Mouse (Mus musculus) embryonic fibroblast, embryonic 13.5 days (primary cell): ENCODE data around the gene Alox5ap. TPM values are rescaled to one million over a fixed set of nuclear protein-coding genes. Genes with fewer than 3 reads are reported as not detected.
A peak's percentile ranks its signal among the peaks of the same experiment; 100 is the strongest.

ENCODE experiments used
- H3K27ac ChIP-seq: 2 replicates; pipeline ENCODE4 v1.5.1; 2012; ENCODE audit warnings: low read length, control low read depth, inconsistent platforms; ENCODE audit not compliant: insufficient read depth
- H3K4me1 ChIP-seq: 2 replicates; pipeline ENCODE4 v1.6.1; 2011; ENCODE audit warnings: low read length; ENCODE audit not compliant: control insufficient read depth, insufficient read depth
- H3K4me3 ChIP-seq: 2 replicates; pipeline ENCODE4 v1.5.1; 2011; ENCODE audit warnings: mild to moderate bottlenecking, control low read depth, low read length; ENCODE audit not compliant: insufficient read depth
- CTCF ChIP-seq: IDR thresholded peaks from 2 replicates; pipeline ENCODE4 v1.5.1; 2011; ENCODE audit warnings: mild to moderate bottlenecking, control low read depth, low read length, moderate library complexity, borderline replicate concordance; ENCODE audit not compliant: insufficient read depth
- POLR2A ChIP-seq: IDR thresholded peaks from 2 replicates; pipeline ENCODE4 v1.6.1; 2011; ENCODE audit warnings: low read depth, mild to moderate bottlenecking, control low read depth, low read length, moderate library complexity
- polyA plus RNA-seq: library from polyadenylated mRNA; stranded (reverse); fragments of >200 nt; gene quantifications from 2 replicates; pipeline ENCODE4 v1.2.4, GENCODE M21; 2011; ENCODE audit warnings: low read depth; ENCODE audit not compliant: missing spikeins, insufficient read length

Alox5ap gene
- polyA plus RNA-seq, 1 experiment, result 6.0 TPM

- no peak overlapping the region for H3K4me3 ChIP-seq
- H3K4me1 ChIP-seq, result no peaks in the 10 kb centered on the region
- no peak overlapping the region for H3K27ac ChIP-seq
- no peak for TF ChIP-seq POLR2A
- no peak for TF ChIP-seq CTCF
Measured at GRCm38 (mm10) chr5:149297464-149297863, 32.9 kb downstream of the Alox5ap start.

- TF ChIP-seq POLR2A, result no peak
- TF ChIP-seq CTCF, result no peak
- Histone ChIP-seq H3K27ac (peak overlapping the region; percentile 41; the same call in 1 of the 2 replicates), H3K4me1 (no peaks in the 10 kb centered on the region), H3K4me3 (no peak overlapping the region)
Measured at GRCm38 (mm10) chr5:149298234-149298633, 33.7 kb downstream of the Alox5ap start.

- TF ChIP-seq CTCF (no peak), POLR2A (no peak; the same call in 1 of the 2 replicates)
- Histone ChIP-seq H3K27ac (peak overlapping the region; percentile 97), H3K4me3 (no peak overlapping the region), H3K4me1 (peaks cover 10% of the 10 kb centered on the region)
Measured at GRCm38 (mm10) chr5:149312884-149313652, 48.5 kb downstream of the Alox5ap start.

DNA sequence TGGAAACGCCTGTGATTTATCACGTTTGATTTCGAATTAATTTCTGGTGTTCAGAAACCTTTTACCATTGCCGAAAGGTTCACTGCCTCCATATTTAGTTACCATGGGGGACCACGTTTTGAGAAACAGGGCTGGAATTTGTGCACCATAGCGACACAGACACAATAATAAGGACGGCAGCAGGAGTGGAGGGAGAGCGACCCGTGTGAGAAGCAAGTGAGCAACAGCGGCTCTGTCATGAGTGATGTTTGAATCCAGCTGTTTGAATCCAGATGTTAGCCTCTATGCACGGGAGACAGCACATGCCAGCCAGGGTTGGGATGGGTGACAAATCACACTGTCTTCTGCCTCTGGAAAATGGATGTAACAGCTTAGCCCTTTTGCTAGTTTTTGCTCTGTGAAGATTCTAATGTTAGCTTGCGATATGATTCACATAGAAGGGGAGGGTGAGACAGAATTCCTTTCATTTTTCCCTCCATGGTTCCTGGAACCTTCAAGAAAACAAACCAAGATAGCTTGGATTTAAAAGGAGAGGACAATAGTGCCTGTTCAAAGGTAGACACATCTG is 50.0 kb downstream of the Alox5ap start:
- H3K4me3 ChIP-seq, result no peak overlapping the region
- peaks cover 10% of the 10 kb centered on the region for H3K4me1 ChIP-seq
- peak overlapping the region; percentile 97 for H3K27ac ChIP-seq
- TF ChIP-seq POLR2A, result 0 out of 2 replicates have a peak, but pooled peaks have one; percentile 13
- TF ChIP-seq CTCF, result no peak

- Histone ChIP-seq H3K4me3 (no peak overlapping the region), H3K27ac (no peak overlapping the region), H3K4me1 (peaks cover 21% of the 10 kb centered on the region)
- TF ChIP-seq CTCF (no peak), POLR2A (no peak)
Measured at GRCm38 (mm10) chr5:149316926-149317325, 52.4 kb downstream of the Alox5ap start.

DNA sequence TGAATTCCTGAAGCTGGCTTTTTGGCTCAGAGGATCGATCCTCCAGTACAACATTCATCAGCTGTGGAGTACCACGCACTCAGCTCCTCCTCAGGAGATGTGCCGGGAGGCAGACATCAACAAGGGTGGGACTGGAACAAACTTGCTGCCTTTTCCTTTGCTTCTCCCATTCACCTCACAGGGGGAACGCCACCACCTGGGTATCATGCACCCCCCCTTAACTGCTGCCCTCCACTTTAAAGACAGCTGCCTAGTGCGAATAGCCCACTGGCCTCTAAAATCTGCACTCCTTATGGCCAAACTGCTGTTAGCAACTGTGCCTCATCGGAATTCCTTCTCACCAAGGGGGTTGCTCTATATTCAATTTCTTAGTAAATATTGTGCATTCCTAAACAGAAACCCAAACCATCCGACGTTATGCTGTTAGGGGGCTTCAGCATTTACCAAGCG is 55.3 kb downstream of the Alox5ap start:
- Histone ChIP-seq H3K4me1 (peaks cover 16% of the 10 kb centered on the region), H3K4me3 (no peak overlapping the region), H3K27ac (peak overlapping the region; percentile 100)
- TF ChIP-seq CTCF, result no peak
- TF ChIP-seq POLR2A, result peak; percentile 16; the same call in 1 of the 2 replicates

GRCm38 (mm10) chr5:149320534-149321482 is 56.2 kb downstream of the Alox5ap start:
- H3K27ac ChIP-seq, result peak overlapping the region; percentile 100
- H3K4me3 ChIP-seq, result no peak overlapping the region
- TF ChIP-seq CTCF (no peak), POLR2A (peak; percentile 56)
- H3K4me1 ChIP-seq, result peaks cover 16% of the 10 kb centered on the region

- TF ChIP-seq CTCF (no peak), POLR2A (no peak)
Measured at GRCm38 (mm10) chr5:149321909-149322841, 57.6 kb downstream of the Alox5ap start.

More at GRCm38 (mm10) chr5:149321909-149322841, 57.6 kb downstream of the Alox5ap start:
- H3K4me3 ChIP-seq, result no peak overlapping the region
- H3K4me1 ChIP-seq, result peaks cover 16% of the 10 kb centered on the region
- peak overlapping the region; percentile 95 for H3K27ac ChIP-seq
